Mouse (Mus musculus): ENCODE measurements around the gene Rbfox1.

- no peak for TF ChIP-seq CTCF (IDR thresholded peaks at IDR 0.05; ENCODE audit: borderline replicate concordance, extremely low read depth, insufficient read depth, insufficient read length)
- TF ChIP-seq POLR2A (IDR thresholded peaks at IDR 0.05; ENCODE audit: borderline replicate concordance, extremely low read depth, insufficient read depth, insufficient read length, poor library complexity, severe bottlenecking), result no peak
These were observed 1034.5 kb downstream of the Rbfox1 start for GRCm38 (mm10) chr16:6919681-6920080.

Measured in brain, embryonic 14.5 days (tissue).